Mouse (Mus musculus): Measurements from ENCODE around the gene Dlg3. TPM values are rescaled to one million over a fixed set of nuclear protein-coding genes. Genes with fewer than 3 reads are reported as not detected.

Gene Dlg3
- polyA plus RNA-seq, 2 experiments = 0.53 to 1.9 TPM

GRCm38 (mm10) chrX:100796741-100797090 lies 29.2 kb downstream of the Dlg3 start:
- H3K36me3 ChIP-seq (replicated peaks; ENCODE audit: control insufficient read depth, insufficient read depth, low read depth) = no peaks in the 10 kb centered on the region
- ATAC-seq (ENCODE audit: insufficient read depth) (no peak), DNase-seq (ENCODE audit: low read depth in 3 of 3, low spot score in 3 of 3) (no peak)
- H3K4me1 ChIP-seq (replicated peaks; ENCODE audit: control insufficient read depth in 2 of 2, insufficient read depth in 2 of 2, low read length in 1 of 2) = no peaks in the 10 kb centered on the region
- H3K9ac ChIP-seq (replicated peaks) = no peak overlapping the region
- no peak overlapping the region for H3K4me3 ChIP-seq (ENCODE audit: insufficient read depth in 1 of 2, low read depth in 2 of 2, low read length in 2 of 2)
- WGBS (ENCODE audit: insufficient replicate concordance) = 61% methylated on average over 3 of the region's 3 CpGs
- no peak overlapping the region for H3K27ac ChIP-seq
- H3K9me3 ChIP-seq (ENCODE audit: control insufficient read depth, low read length) = no peaks in the 10 kb centered on the region
- no peaks in the 10 kb centered on the region for H3K27me3 ChIP-seq (ENCODE audit: control insufficient read depth, insufficient read depth, low read length)
- TF ChIP-seq CTCF (IDR thresholded peaks at IDR 0.05; ENCODE audit: low read depth) (no peak), EP300 (IDR thresholded peaks at IDR 0.05; ENCODE audit: low read depth) (no peak)
- H3K4me2 ChIP-seq (ENCODE audit: low read depth) = no peak overlapping the region

DNA sequence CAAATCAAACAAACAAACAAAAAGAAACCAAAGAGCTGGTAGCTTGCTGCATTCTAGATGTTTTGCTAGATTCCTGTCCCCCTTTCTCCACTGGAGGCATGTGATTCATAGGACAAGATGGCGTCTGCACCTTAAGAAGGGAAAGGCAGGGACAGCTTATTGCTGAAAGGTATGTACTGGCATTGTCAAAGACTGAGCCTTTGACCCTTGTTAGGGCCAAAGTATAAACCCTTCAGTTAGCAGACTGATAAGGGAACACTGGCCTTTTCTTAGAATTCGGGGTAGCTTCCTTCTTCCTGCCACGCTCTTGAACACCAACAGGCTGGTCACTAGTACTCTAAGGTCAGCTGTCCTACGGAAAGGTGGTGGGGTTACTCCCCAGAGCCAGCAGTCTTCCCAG lies 29.8 kb downstream of the Dlg3 start:
- Histone ChIP-seq H3K4me1 (replicated peaks; ENCODE audit: control insufficient read depth in 2 of 2, insufficient read depth in 2 of 2, low read length in 1 of 2) (no peaks in the 10 kb centered on the region), H3K9me3 (ENCODE audit: control insufficient read depth, low read length) (no peaks in the 10 kb centered on the region), H3K4me3 (ENCODE audit: insufficient read depth in 1 of 2, low read depth in 2 of 2, low read length in 2 of 2) (no peak overlapping the region), H3K36me3 (replicated peaks; ENCODE audit: control insufficient read depth, insufficient read depth, low read depth) (no peaks in the 10 kb centered on the region), H3K4me2 (ENCODE audit: low read depth) (no peak overlapping the region), H3K27me3 (ENCODE audit: control insufficient read depth, insufficient read depth, low read length) (no peaks in the 10 kb centered on the region), H3K27ac (no peak overlapping the region), H3K9ac (replicated peaks) (no peak overlapping the region)
- WGBS (ENCODE audit: insufficient replicate concordance) = 49% methylated on average over 4 of the region's 4 CpGs
- no peak for TF ChIP-seq EP300 (IDR thresholded peaks at IDR 0.05; ENCODE audit: low read depth)
- TF ChIP-seq CTCF (IDR thresholded peaks at IDR 0.05; ENCODE audit: low read depth) = no peak
- ATAC-seq (ENCODE audit: insufficient read depth) = no peak
- DNase-seq (ENCODE audit: low read depth in 3 of 3, low spot score in 3 of 3) = no peak

- ATAC-seq (ENCODE audit: insufficient read depth) (no peak), DNase-seq (ENCODE audit: low read depth in 3 of 3, low spot score in 3 of 3) (no peak)
- Histone ChIP-seq H3K27me3 (ENCODE audit: control insufficient read depth, insufficient read depth, low read length) (no peaks in the 10 kb centered on the region), H3K27ac (no peak overlapping the region), H3K36me3 (replicated peaks; ENCODE audit: control insufficient read depth, insufficient read depth, low read depth) (no peaks in the 10 kb centered on the region), H3K9ac (replicated peaks) (no peak overlapping the region), H3K4me2 (ENCODE audit: low read depth) (no peak overlapping the region), H3K4me3 (ENCODE audit: insufficient read depth in 1 of 2, low read depth in 2 of 2, low read length in 2 of 2) (no peak overlapping the region), H3K4me1 (replicated peaks; ENCODE audit: control insufficient read depth in 2 of 2, insufficient read depth in 2 of 2, low read length in 1 of 2) (no peaks in the 10 kb centered on the region), H3K9me3 (ENCODE audit: control insufficient read depth, low read length) (no peaks in the 10 kb centered on the region)
- TF ChIP-seq EP300 (IDR thresholded peaks at IDR 0.05; ENCODE audit: low read depth) (no peak), CTCF (IDR thresholded peaks at IDR 0.05; ENCODE audit: low read depth) (no peak)
- 57% methylated on average over 7 of the region's 7 CpGs for WGBS (ENCODE audit: insufficient replicate concordance)
These were observed 30.5 kb downstream of the Dlg3 start for GRCm38 (mm10) chrX:100797851-100798527.

DNA sequence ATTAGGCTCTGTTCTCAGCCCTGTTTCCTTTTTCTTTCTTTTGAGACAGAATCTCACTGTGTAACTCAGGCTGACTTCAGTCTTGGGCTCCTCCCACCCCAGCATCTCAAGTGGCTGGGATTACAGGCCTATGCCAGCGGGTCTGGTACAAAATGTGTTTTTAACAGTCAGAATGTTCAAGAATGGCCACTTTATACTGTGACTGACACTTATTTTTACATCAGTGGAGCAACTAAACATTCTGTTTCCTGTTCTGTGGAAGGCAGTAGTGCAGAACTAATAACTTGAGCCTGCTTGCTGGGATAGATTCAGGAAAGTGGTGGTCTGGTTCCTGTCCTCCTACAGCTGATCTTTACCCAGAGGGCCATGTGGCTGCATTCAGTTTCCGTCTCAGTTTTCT lies 33.1 kb downstream of the Dlg3 start:
- ATAC-seq (ENCODE audit: insufficient read depth) (no peak), DNase-seq (ENCODE audit: low read depth in 3 of 3, low spot score in 3 of 3) (no peak)
- H3K27me3 ChIP-seq (ENCODE audit: control insufficient read depth, insufficient read depth, low read length) = no peaks in the 10 kb centered on the region
- no peak overlapping the region for H3K4me2 ChIP-seq (ENCODE audit: low read depth)
- no peak overlapping the region for H3K4me3 ChIP-seq (ENCODE audit: insufficient read depth in 1 of 2, low read depth in 2 of 2, low read length in 2 of 2)
- no peak for TF ChIP-seq CTCF (IDR thresholded peaks at IDR 0.05; ENCODE audit: low read depth)
- TF ChIP-seq EP300 (IDR thresholded peaks at IDR 0.05; ENCODE audit: low read depth) = no peak
- 29% methylated on average over 2 of the region's 2 CpGs for WGBS (ENCODE audit: insufficient replicate concordance)
- H3K9ac ChIP-seq (replicated peaks) = no peak overlapping the region
- no peaks in the 10 kb centered on the region for H3K36me3 ChIP-seq (replicated peaks; ENCODE audit: control insufficient read depth, insufficient read depth, low read depth)
- no peaks in the 10 kb centered on the region for H3K9me3 ChIP-seq (ENCODE audit: control insufficient read depth, low read length)
- H3K27ac ChIP-seq = no peak overlapping the region
- H3K4me1 ChIP-seq (replicated peaks; ENCODE audit: control insufficient read depth in 2 of 2, insufficient read depth in 2 of 2, low read length in 1 of 2) = no peaks in the 10 kb centered on the region

DNA sequence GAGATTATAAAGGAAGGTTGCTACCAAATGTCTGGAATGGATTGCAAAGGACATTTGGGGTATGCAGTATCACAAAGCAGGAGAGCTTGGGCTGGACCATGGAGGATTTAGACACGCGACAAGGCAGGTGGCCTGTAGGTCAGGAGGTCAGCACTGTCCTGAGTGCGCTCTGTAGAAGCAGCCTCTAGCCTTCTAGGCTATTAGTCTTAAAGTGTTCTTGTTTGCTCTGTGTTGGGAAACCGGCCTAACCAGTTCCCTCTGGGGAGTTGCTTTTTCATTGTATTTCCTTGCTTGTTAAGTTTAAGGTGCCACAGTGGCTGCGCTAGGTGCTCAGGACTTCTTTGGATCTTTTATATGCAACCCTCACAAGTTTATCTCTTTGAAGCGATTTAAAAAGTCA lies 34.5 kb downstream of the Dlg3 start:
- 64% methylated on average over 6 of the region's 6 CpGs for WGBS (ENCODE audit: insufficient replicate concordance)
- Histone ChIP-seq H3K27ac (no peak overlapping the region), H3K4me1 (replicated peaks; ENCODE audit: control insufficient read depth in 2 of 2, insufficient read depth in 2 of 2, low read length in 1 of 2) (no peaks in the 10 kb centered on the region), H3K9ac (replicated peaks) (no peak overlapping the region), H3K36me3 (replicated peaks; ENCODE audit: control insufficient read depth, insufficient read depth, low read depth) (no peaks in the 10 kb centered on the region), H3K27me3 (ENCODE audit: control insufficient read depth, insufficient read depth, low read length) (no peaks in the 10 kb centered on the region), H3K9me3 (ENCODE audit: control insufficient read depth, low read length) (no peaks in the 10 kb centered on the region), H3K4me2 (ENCODE audit: low read depth) (no peak overlapping the region), H3K4me3 (ENCODE audit: insufficient read depth in 1 of 2, low read depth in 2 of 2, low read length in 2 of 2) (no peak overlapping the region)
- no peak for TF ChIP-seq CTCF (IDR thresholded peaks at IDR 0.05; ENCODE audit: low read depth)
- no peak for TF ChIP-seq EP300 (IDR thresholded peaks at IDR 0.05; ENCODE audit: low read depth)
- no peak for ATAC-seq (ENCODE audit: insufficient read depth)
- no peak for DNase-seq (ENCODE audit: low read depth in 3 of 3, low spot score in 3 of 3)

Data from liver, embryonic 14.5 days (tissue).